Mouse (Mus musculus) gastrocnemius, postnatal 25 days (tissue): ENCODE results near the gene Ush2a. TPM values are rescaled to one million over a fixed set of nuclear protein-coding genes. Genes with fewer than 3 reads are reported as not detected.

Experiments
- DNase-seq: peaks from one replicate; pipeline ENCODE4 v3.0.0; 2022
- total RNA-seq, 2 experiments: library from RNA; stranded (reverse); gene quantifications; 1 replicate in 1 of 2; 2 replicates in 1 of 2; pipeline ENCODE4 v1.2.3; 2021

Gene Ush2a
- total RNA-seq, 2 experiments from 2014 or later: not detected

GRCm38 (mm10) chr1:188904091-188904490, 642.3 kb downstream of the Ush2a start:
- no peak for DNase-seq

- DNase-seq: no peak
Measured at GRCm38 (mm10) chr1:188906175-188906574, 644.4 kb downstream of the Ush2a start.

GRCm38 (mm10) chr1:188910656-188911055, 648.8 kb downstream of the Ush2a start:
- no peak for DNase-seq

- no peak for DNase-seq
Measured at GRCm38 (mm10) chr1:188919946-188920345, 658.1 kb downstream of the Ush2a start.

GRCm38 (mm10) chr1:188937246-188937780, 675.5 kb downstream of the Ush2a start:
- DNase-seq: no peak

GRCm38 (mm10) chr1:188945326-188945725, 683.5 kb downstream of the Ush2a start:
- no peak for DNase-seq

- no peak for DNase-seq
Measured at GRCm38 (mm10) chr1:188946849-188947248, 685.0 kb downstream of the Ush2a start.

GRCm38 (mm10) chr1:188947794-188948193, 686.0 kb downstream of the Ush2a start:
- no peak for DNase-seq

- no peak for DNase-seq
Measured at GRCm38 (mm10) chr1:188948276-188948675, 686.5 kb downstream of the Ush2a start.

GRCm38 (mm10) chr1:188951091-188951490, 689.3 kb downstream of the Ush2a start:
- no peak for DNase-seq

GRCm38 (mm10) chr1:188952501-188952900, 690.7 kb downstream of the Ush2a start:
- no peak for DNase-seq

GRCm38 (mm10) chr1:188973078-188973477, 711.3 kb downstream of the Ush2a start:
- DNase-seq: no peak

- DNase-seq: no peak
Measured at GRCm38 (mm10) chr1:188973926-188974325, 712.1 kb downstream of the Ush2a start.

GRCm38 (mm10) chr1:188980050-188980449, 718.2 kb downstream of the Ush2a start:
- no peak for DNase-seq

- no peak for DNase-seq
Measured at GRCm38 (mm10) chr1:188993218-188993617, 731.4 kb downstream of the Ush2a start.

- DNase-seq: no peak
Measured at GRCm38 (mm10) chr1:188997921-188998320, 736.1 kb downstream of the Ush2a start.

- DNase-seq: no peak
Measured at GRCm38 (mm10) chr1:188999981-189000380, 738.2 kb downstream of the Ush2a start.

GRCm38 (mm10) chr1:189001815-189002214, 740.0 kb downstream of the Ush2a start:
- DNase-seq: no peak

GRCm38 (mm10) chr1:189004774-189005173, 743.0 kb downstream of the Ush2a start:
- DNase-seq: no peak

- DNase-seq: no peak
Measured at GRCm38 (mm10) chr1:189006267-189006666, 744.4 kb downstream of the Ush2a start.

- no peak for DNase-seq
Measured at GRCm38 (mm10) chr1:189006826-189007225, 745.0 kb downstream of the Ush2a start.

GRCm38 (mm10) chr1:189007239-189007979, 745.6 kb downstream of the Ush2a start, which contains the start of gene Kctd3:
Gene Kctd3 (minus strand): TSS chr1:189007841.
- DNase-seq: peak; percentile 91

- no peak for DNase-seq
Measured at GRCm38 (mm10) chr1:189007980-189008324, 746.1 kb downstream of the Ush2a start.

GRCm38 (mm10) chr1:189010671-189011070, 748.8 kb downstream of the Ush2a start:
- no peak for DNase-seq
